Mouse (Mus musculus) adrenal gland, postnatal 10 days (tissue): ENCODE measurements around the gene Gpr33. TPM values are rescaled to one million over a fixed set of nuclear protein-coding genes. Genes with fewer than 3 reads are reported as not detected.

ENCODE experiments used
- DNase-seq: peaks from one replicate; pipeline ENCODE4 v3.0.0; 2021; ENCODE audit warnings: mixed read lengths
- long read RNA-seq, 2 experiments: library from polyadenylated mRNA; stranded (forward); transcript quantifications; one replicate each; pipeline ENCODE4 v2.0.0; 2021
- total RNA-seq, 2 experiments: library from RNA; stranded (reverse); gene quantifications; 2 replicates each; pipeline ENCODE4 v1.2.3; 2021

Gpr33 gene
- not detected for total RNA-seq
- long read RNA-seq, experiment 1: 0 reads
- long read RNA-seq, experiment 2: 0 reads

DNA sequence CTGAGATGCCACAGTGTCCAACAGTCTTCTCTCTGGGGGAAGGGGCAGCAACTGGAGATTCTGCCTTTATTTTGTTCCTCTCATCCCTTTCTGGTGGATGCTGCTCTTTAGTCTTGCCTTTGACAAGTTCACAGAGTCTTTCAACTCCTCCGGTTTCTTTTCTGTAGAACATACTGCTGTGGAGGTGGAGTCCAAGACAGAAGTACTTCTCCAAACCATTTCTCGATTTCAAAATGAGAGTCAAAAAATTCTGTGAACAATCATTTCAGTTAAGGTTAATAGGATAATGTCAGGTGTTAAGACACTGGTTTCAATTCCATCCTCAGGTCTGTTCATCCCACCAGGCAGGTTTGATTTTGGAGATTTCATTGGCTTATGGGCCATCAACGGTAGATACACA, at the start of gene Gpr33:
Gene Gpr33 (minus strand): TSS at position 101 of the 400 bp plus-strand sequence.
- no peak for DNase-seq

DNA sequence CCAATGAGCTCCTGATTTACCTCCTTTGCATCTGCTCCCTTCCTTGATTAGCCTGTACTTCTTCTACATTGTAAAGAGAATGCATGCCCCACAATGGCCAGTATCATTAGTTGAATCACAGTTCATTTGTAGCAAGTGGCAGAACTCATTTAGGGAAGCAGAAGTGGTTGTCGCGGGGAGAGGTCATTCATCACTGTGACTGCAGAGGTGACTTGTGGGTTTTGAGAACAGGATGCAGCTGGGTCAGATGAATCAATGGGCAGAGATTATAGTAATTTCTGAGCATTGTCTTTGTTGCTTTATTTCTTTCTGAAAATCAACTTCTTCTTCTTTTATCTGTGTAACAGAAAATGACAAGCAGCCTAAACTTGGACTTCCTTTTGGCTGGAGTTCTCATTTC, 21.5 kb upstream of the Gpr33 start:
- no peak for DNase-seq

DNA sequence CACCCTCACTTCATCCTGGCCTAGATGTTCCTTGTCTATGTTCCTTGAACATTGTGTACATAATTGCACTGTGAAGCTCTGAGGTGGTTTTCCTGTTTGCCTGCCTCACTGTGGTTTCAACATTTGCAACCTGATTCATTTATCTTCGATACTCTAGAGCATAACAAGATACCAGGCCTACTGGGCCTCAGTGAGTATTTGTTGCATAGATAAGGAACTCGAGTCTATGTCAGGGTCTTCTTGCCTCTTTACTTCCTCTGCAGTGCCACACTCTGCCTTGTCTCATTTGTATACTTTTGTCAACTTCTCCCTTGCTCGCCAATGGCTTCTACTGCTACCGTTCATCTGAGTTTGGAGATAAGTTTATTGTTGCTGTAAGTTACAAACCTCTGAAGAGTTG, 18.5 kb upstream of the Gpr33 start:
- no peak for DNase-seq

DNA sequence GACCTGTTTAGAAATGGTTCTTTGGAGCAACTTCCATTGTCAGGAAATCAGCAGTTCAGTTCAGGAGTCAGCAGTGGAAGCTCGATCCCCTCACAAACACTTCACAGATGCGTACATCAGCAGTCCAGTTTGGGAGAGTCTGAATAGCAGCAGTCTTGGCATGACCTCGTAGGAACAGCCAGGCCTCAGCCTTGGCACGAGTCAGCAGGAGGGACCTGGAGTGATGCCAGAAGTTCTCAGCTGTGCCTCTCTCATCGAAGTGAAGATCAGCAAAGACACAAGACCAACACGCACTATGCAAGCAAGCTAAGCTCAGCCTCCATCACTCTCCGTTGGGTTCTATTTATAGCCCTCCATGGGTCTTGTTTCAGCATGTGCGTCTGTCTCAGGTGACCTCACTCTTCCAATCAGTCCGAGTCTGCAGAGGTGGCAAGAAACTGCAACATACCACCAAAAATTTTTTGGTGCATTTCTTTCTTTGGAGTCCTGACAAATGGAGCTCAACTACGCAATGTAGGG, 15.0 kb upstream of the Gpr33 start:
- peak; percentile 71 for DNase-seq

- no peak for DNase-seq
Measured at GRCm38 (mm10) chr12:52038352-52038751, 10.5 kb upstream of the Gpr33 start.

DNA sequence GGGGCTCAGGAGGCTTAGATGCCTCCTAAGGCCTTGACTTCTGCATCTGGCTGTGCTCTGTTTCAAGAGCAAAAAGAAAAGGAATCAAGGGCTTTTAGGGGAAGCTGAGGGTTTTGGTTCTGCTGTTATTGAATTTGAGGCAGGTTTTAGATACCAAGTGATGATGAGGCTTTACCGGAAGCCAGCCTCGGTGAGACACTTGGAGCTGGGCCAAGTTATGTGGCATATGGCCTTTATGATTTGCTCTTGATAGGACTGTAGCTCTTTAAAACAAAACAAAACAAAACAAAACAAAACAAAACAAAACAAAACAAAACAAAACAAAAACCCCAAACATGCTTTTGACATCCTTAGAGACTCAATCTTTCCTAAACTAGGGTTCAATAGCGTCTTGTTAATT, 7.1 kb upstream of the Gpr33 start:
- DNase-seq: no peak

GRCm38 (mm10) chr12:52032276-52032675, 4.4 kb upstream of the Gpr33 start:
- DNase-seq: no peak

- DNase-seq: no peak
Measured at GRCm38 (mm10) chr12:52014494-52015029, 13.3 kb downstream of the Gpr33 start.

DNA sequence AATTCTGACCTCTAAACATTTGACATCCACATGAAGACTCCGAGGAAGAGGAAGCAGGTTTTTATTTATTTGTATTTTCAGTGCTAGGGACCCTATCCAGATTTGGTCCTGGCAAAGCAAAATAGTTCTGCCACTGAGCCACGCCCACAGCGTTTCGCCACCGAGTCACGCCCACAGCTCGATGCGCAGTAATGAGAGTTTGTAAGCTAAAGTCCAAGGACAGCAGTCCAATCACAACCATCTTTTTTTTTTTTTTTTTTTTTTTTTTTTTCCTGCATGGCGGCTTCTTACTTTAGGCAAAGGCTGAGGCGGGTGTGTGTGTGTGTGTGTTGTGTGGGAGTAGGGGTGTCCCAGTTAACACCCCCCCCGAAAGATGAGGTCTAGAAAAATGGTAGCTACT, 13.8 kb downstream of the Gpr33 start:
- DNase-seq: no peak

- DNase-seq: no peak
Measured at GRCm38 (mm10) chr12:52013274-52013673, 14.6 kb downstream of the Gpr33 start.

GRCm38 (mm10) chr12:52012159-52012558, 15.7 kb downstream of the Gpr33 start:
- DNase-seq: no peak

DNA sequence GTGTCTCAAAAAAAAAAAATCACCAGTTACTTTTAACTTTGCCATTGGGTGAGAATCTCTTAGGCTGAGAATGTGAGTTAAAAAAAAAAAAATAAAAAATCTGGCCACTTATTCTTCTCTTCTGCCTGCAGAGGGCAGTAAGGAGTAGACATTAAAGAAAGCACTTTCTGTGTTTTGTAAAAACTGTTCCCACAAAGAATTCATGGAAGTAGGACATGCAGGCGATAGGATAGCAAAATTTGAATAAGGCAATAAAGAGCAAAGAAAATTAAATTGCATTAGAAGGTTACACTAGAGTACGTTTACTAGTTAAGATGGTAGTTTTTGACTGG, 17.3 kb downstream of the Gpr33 start:
- no peak for DNase-seq

GRCm38 (mm10) chr12:52009928-52010629, 17.8 kb downstream of the Gpr33 start:
- no peak for DNase-seq

DNA sequence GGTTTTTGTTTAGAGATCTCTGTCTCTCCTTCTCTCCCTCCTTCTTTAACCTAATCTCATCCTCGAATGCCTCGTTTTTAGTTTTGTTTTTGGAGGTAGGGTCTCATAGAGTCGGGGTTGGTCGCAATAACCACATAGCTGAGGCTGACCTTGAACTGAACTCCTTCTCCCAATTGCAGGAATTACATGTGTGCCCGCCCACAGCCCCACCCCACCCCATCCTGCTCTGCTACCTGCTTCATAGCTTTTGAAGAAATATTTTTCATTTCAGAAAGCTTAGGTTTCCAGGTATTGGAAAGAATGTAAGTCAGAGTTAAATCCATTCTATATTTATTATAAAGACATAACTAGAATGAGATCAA, 21.2 kb downstream of the Gpr33 start:
- DNase-seq: no peak

- DNase-seq: peak; percentile 97
Measured at GRCm38 (mm10) chr12:52005877-52006632, 21.8 kb downstream of the Gpr33 start, which contains the start of gene Dtd2. TSS of gene Dtd2 (minus strand) at chr12:52006501.

GRCm38 (mm10) chr12:52002746-52003145, 25.1 kb downstream of the Gpr33 start:
- no peak for DNase-seq

DNA sequence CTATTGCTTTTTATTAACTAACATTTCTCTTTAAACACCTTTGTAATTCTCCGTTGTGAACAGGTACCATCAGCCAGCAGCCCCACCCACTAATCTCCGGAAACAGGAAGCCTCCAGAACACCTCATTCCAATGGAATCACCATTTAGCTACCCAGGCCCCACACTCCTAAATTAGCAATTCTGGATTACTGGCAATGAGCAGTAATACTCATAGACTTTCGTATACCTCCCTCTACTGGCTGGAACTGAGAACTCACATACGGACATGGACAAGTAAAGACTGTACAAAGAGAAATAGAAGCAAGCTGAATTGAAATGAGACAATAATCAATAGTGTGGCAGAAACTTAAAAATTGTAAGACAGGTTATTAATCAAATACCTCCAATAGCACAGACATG, 26.3 kb downstream of the Gpr33 start:
- peak; percentile 69 for DNase-seq

DNA sequence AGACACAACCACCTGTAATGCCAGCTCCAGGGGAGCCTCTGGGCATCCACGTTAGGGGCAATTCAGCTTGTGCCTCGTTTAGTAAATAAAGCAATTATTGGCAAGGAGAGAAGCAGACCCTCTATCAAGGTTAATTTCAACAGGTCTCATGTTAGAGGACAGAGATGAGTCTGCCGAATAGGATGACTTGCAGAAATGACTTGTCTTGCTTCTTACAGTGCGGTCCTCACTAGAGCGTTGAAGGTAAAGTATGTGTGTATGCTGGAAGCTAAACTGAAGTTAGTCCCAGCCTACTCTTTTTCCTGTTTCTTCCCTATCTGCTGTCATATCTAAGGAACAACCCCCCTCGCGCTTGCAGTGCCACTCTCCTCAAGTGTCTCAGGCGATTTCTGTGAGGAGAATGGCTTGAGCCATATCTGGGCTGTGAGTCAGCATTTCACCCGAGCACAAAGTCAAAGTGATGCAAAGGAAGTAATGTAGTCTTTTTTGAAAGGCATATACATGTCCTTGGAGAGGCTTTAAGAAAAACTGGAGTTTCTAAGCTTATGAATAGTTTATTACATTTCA, 29.4 kb downstream of the Gpr33 start:
- no peak for DNase-seq

- DNase-seq: no peak
Measured at GRCm38 (mm10) chr12:51995738-51996536, 31.9 kb downstream of the Gpr33 start.

GRCm38 (mm10) chr12:51990629-51991028, 37.2 kb downstream of the Gpr33 start:
- DNase-seq: no peak

DNA sequence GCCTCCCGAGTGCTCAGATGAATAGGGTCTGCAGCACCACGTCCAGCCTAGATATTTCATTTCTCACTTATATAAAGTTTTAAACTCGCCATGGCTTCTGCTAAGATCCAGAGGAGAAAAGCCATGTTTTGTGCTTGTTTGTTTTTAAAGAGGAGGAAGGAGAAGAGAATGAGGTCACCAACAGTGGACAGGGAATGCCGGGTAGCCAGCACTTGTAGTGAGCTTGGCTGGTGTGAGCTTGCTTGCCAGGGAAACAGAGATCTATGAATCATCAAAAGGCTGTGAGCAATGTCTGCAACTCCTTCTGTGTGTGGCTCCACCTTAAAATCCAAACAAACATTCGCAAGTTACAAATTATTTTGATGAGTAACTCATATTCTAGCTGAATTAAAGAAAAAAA, 39.3 kb downstream of the Gpr33 start:
- DNase-seq: no peak

GRCm38 (mm10) chr12:51985826-51986225, 42.0 kb downstream of the Gpr33 start:
- no peak for DNase-seq
